Mouse (Mus musculus): ENCODE data around the gene Fam210b.

Fam210b gene

GRCm38 (mm10) chr2:172404239-172404638, 58.9 kb downstream of the Fam210b start:
- no peak for DNase-seq (ENCODE audit: low read depth)

DNA sequence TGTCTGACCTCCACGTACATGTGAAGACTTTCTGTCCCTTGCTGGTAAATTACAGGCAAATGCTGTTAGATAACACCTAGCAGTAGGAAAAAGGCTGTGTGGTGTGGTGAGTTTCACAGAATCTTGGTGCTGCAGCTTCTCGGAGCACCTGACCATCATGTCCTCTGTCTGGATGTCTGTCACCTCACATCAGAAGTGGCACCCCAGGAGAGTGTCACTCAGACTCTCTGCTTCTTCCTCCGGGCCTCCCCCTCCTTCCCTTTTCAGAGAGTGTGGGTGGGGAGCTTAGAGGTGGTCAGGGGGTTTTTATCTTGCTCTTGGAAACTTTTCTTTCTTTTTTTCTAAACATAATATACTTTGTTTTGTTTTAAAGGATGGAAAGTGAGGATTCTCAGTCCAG, 59.6 kb downstream of the Fam210b start:
- DNase-seq (ENCODE audit: low read depth), result no peak
